Mouse (Mus musculus) embryonic fibroblast, embryonic 13.5 days (primary cell): Measurements from ENCODE around the gene Pam16. TPM values are rescaled to one million over a fixed set of nuclear protein-coding genes. Genes with fewer than 3 reads are reported as not detected.

Experiments
- H3K27ac ChIP-seq: 2 replicates; pipeline ENCODE4 v1.5.1; 2012; ENCODE audit warnings: low read length, control low read depth, inconsistent platforms; ENCODE audit not compliant: insufficient read depth
- H3K4me1 ChIP-seq: 2 replicates; pipeline ENCODE4 v1.6.1; 2011; ENCODE audit warnings: low read length; ENCODE audit not compliant: control insufficient read depth, insufficient read depth
- H3K4me3 ChIP-seq: 2 replicates; pipeline ENCODE4 v1.5.1; 2011; ENCODE audit warnings: mild to moderate bottlenecking, control low read depth, low read length; ENCODE audit not compliant: insufficient read depth
- CTCF ChIP-seq: IDR thresholded peaks from 2 replicates; pipeline ENCODE4 v1.5.1; 2011; ENCODE audit warnings: mild to moderate bottlenecking, control low read depth, low read length, moderate library complexity, borderline replicate concordance; ENCODE audit not compliant: insufficient read depth
- POLR2A ChIP-seq: IDR thresholded peaks from 2 replicates; pipeline ENCODE4 v1.6.1; 2011; ENCODE audit warnings: low read depth, mild to moderate bottlenecking, control low read depth, low read length, moderate library complexity
- polyA plus RNA-seq: library from polyadenylated mRNA; stranded (reverse); fragments of >200 nt; gene quantifications from 2 replicates; pipeline ENCODE4 v1.2.4, GENCODE M21; 2011; ENCODE audit warnings: low read depth; ENCODE audit not compliant: missing spikeins, insufficient read length

The Pam16 gene
- polyA plus RNA-seq, 1 experiment = 33.1 TPM

GRCm38 (mm10) chr16:4596141-4596728 is 28.6 kb downstream of the Pam16 start:
- TF ChIP-seq CTCF = no peak
- peak; percentile 42; the same call in 1 of the 2 replicates for TF ChIP-seq POLR2A
- Histone ChIP-seq H3K4me3 (peak overlapping the region; percentile 94), H3K4me1 (peaks cover 27% of the 10 kb centered on the region), H3K27ac (peak overlapping the region; percentile 94)

DNA sequence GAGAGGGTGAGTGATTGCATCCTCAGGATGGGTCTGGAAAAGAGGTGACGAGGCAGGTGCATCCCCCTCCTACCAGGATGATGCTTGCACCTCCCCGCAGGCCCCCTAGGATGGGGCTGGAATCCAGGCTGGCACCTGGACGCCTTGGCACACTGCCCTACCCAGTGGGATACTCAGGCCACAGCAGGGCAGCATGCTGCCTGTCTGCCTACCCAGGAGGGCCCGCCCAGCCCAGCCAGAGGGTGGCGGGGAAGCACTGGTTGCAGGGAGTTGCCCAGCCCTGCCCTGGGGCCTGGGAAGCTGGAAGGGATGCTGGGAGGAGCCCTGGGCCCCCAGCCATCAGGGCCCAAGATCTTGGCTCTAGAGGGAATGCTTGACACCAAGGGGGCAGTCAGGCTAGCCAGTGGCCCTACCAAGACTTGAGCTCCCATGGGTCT is 29.2 kb downstream of the Pam16 start:
- Histone ChIP-seq H3K4me3 (peak overlapping the region; percentile 94), H3K4me1 (peaks cover 21% of the 10 kb centered on the region), H3K27ac (peak overlapping the region; percentile 94)
- TF ChIP-seq POLR2A (0 out of 2 replicates have a peak, but pooled peaks have one; percentile 31), CTCF (no peak)

- Histone ChIP-seq H3K27ac (peak overlapping the region; percentile 94), H3K4me1 (peaks cover 15% of the 10 kb centered on the region), H3K4me3 (peak overlapping the region; percentile 94)
- TF ChIP-seq CTCF = no peak
- TF ChIP-seq POLR2A = no peak
These were observed 29.8 kb downstream of the Pam16 start for GRCm38 (mm10) chr16:4594814-4595526.

DNA sequence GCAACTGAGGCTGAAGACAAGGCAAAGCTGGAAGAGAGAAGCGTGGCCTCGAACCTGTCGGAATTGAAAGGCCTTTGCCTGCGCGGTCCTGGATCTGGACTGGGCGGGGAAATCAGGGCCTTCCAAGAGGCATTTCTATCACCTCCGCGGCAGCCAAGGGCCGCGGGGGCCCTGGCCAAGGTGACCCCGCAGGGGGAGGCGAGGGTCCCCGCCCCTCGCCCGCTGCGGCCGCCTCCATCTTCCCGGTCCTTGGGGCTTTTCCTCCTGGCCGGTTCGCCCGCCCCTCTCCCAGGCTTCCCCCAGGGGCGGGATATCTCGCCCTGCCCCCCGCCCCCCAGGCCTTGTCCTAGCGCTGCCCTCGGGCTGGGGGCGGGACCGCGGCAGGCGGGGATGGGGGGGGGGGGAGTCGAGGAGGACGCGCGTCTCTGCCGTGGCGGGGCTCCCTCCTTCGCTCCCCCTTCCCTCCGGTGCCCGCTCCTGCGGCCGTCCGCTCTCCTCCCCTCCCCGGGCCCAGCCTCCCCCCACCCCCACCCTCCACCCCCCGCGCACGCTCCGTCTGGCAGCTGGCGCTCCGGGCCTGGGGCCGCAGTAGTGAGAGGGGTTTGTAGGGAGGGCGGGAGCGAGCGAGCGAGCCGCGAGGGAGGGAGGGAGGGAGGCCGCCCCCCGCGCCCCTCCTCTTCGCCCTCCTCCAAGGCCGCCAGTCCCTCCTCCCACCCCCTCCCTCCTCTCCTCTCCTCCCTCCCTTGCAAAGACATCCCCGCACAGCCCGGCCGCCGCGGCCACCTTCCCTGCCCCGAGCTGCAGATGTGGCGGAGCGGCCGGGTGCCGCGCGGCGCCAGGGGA is 30.6 kb downstream of the Pam16 start, which contains the start of gene Glis2:
TSS of gene Glis2 (plus strand) at position 743 of the 843 bp plus-strand sequence.
- TF ChIP-seq CTCF (no peak), POLR2A (peak; percentile 60)
- Histone ChIP-seq H3K4me1 (peaks cover 15% of the 10 kb centered on the region), H3K27ac (peak within 1 kb of the TSS; percentile 94), H3K4me3 (peak within 1 kb of the TSS; percentile 94)

- H3K4me1 ChIP-seq = peaks cover 7% of the 10 kb centered on the region; the same call in 1 of the 2 replicates
- H3K4me3 ChIP-seq = peak overlapping the region; percentile 64
- H3K27ac ChIP-seq = peak overlapping the region; percentile 83
- TF ChIP-seq POLR2A (no peak), CTCF (no peak)
These were observed 31.6 kb downstream of the Pam16 start for GRCm38 (mm10) chr16:4592909-4593875.

DNA sequence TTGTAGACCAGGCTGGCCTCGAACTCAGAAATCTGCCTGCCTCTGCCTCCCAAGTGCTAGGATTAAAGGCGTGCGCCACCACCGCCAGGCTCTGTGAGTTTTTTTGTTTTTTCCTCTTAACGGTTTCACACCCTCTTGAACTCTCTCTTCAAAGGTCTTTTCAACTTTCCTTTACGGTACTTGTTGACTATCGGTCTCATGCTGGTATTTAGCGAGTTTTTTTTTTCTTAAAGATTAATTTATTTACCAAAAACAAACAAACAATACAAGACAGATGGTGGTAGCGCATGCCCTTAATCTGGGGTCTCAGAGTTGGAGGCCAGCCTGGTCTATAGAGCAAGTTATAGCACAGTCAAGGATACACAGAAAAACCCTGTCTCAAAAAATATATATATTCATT is 34.6 kb downstream of the Pam16 start:
- H3K4me3 ChIP-seq = no peak overlapping the region
- no peak overlapping the region for H3K27ac ChIP-seq
- no peak for TF ChIP-seq POLR2A
- no peak for TF ChIP-seq CTCF
- peaks cover 11% of the 10 kb centered on the region for H3K4me1 ChIP-seq

DNA sequence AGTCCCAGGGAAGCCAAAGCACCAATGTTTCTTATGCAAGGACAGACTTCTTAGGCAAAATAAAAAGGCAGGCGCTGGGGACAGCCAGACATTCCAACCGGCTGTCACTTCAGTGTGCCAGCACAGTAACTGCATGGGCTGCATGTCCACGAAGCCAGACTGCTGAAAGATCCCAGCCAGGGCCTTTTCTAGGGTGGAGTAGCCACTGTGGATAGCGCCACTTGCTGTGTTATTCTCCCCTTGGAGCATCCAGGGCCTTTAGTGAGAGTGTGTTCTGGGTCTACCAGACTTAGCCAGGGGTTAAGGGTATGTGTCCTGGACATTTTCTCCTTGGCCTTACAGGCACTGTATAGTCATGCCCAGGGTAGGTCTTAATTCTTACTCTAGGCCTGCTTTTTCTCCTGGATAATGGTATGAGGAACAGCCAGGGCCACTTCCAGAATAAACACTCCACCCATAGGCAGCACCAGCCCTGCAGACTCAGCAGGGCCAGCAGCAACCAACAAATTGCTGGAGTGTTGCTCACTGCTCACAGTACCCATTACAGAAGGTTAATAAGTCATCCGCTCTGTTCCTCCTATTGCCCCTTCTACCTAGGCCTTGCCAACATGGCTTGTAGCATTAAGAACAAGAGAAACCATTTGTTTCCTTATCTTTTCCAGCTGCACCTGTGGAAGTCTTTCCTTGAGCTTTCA is 37.1 kb downstream of the Pam16 start:
- Histone ChIP-seq H3K27ac (peak overlapping the region; percentile 94), H3K4me3 (no peak overlapping the region), H3K4me1 (peaks cover 11% of the 10 kb centered on the region)
- TF ChIP-seq POLR2A = peak; percentile 35; the same call in 1 of the 2 replicates
- TF ChIP-seq CTCF = no peak

GRCm38 (mm10) chr16:4586531-4587123 is 38.2 kb downstream of the Pam16 start:
- peak overlapping the region; percentile 94 for H3K27ac ChIP-seq
- H3K4me1 ChIP-seq = peaks cover 11% of the 10 kb centered on the region
- peak overlapping the region; percentile 41 for H3K4me3 ChIP-seq
- TF ChIP-seq CTCF (no peak), POLR2A (peak; percentile 81)
